Mouse (Mus musculus) urinary bladder, postnatal 14 days (tissue): ENCODE measurements around the gene Treml4.

Experiments used
- DNase-seq: peaks from one replicate; pipeline ENCODE4 v3.0.0; 2021; ENCODE audit warnings: low spot score

Gene Treml4

DNA sequence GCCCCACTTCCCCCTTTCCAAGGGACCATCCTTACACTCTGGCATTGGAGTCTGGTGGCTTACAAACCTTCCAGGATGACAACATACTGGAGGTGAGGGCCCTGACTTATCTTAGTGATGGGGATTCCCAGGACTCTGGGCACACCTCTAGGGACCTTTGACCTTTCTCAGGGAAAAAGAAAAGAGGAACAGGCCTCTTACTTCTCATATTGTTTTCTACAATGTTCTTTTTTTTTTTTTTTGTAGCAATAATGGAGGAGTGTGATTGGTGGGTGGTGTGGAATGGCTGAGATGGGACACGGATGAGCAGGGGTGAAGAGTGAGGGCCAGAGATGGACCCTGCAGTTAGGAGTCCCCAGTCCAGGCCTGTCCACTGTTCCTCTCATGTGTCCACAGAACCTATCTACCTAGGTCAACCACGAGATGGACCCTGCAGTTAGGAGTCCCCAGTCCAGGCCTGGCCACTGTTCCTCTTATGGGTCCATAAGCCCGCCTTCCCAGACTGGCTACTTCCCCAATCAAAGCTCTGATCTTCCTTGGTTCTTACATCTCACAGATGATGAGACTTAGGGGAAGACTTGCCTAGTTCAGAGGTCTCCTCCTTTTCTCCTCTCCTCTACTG, at the start of gene Treml4:
Treml4 (plus strand) TSS at position 555 of the 622 bp plus-strand sequence.
- no peak for DNase-seq

DNA sequence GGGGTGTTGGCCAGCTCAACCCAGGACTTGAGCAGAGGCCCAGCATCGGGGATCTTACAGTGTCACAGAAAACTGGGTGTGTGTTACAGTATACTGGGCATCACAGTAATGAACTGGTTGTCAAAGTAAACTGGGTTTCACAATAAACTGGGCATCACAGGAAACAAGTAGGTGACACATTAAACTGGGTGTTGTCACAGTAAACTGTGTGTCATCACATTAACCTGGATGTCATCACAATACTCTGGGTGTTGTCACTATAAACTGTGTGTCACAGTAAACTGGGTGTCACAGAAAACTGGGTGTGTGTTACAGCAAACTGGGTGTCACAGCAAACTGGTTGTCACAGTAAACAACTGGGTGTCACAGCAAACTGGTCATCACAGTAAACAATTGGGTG, 48.7 kb upstream of the Treml4 start:
- no peak for DNase-seq

- no peak for DNase-seq
Measured at GRCm38 (mm10) chr17:48230680-48231079, 33.4 kb upstream of the Treml4 start.

DNA sequence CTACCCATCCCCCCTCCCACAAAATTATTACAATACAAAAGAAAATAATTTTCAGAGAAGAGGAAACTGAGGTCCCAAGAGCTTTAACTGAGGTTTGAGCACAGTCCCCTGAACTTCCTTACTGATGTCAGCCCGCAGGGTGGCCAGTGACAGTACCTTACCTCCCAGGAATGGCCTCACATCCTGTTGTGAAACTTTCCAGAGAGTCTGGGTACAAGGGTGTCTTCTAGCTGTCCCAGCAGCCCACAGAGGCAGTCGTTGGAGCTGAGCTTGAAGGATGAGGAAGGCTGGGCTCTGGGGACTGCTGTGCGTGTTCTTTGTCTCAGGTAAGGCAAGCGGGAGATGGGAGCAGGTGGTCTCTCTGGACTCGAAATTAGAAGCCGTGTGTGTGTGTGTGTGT, 31.6 kb upstream of the Treml4 start, which contains the start of gene Trem1:
Trem1 (plus strand) TSS at position 251 of the 400 bp plus-strand sequence.
- DNase-seq: no peak

DNA sequence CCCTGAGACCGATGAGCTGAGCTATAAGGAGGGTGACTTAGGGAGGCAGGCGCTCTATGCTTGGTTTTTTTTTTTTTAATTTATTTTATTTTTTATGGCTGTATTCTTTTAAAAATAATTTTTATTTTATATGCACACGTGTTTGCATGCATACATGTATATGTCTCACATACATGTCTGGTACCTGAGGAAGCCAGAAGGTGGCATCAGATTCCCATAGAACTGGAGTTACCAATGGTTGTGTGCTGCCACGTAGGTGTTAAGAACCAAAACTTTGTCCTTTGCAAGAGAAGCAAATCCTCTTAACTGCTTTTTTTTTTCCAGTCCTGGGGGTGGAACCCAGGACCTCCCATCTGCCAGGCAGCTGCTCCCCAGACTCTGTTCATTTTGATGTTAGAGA, 30.3 kb upstream of the Treml4 start:
- no peak for DNase-seq

DNA sequence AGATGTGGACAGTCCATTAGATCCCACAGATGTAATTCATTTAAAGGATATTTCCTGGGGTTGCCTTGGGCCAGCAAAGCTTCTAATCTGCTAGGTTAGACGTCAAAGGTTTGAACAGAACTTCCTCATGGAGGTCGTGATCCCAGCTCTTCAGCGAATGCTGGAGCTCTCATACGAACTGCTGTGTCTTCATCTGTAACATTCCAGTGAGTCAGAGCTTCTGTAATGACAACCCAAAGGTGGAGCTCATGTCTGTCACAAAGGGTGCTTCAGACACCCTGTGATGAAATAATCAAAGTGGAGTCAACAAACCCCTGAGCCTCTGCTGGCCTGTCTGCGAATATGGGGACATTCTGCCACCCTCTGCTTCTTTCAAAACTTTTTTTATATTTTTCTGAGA, 29.5 kb upstream of the Treml4 start:
- DNase-seq: no peak

DNA sequence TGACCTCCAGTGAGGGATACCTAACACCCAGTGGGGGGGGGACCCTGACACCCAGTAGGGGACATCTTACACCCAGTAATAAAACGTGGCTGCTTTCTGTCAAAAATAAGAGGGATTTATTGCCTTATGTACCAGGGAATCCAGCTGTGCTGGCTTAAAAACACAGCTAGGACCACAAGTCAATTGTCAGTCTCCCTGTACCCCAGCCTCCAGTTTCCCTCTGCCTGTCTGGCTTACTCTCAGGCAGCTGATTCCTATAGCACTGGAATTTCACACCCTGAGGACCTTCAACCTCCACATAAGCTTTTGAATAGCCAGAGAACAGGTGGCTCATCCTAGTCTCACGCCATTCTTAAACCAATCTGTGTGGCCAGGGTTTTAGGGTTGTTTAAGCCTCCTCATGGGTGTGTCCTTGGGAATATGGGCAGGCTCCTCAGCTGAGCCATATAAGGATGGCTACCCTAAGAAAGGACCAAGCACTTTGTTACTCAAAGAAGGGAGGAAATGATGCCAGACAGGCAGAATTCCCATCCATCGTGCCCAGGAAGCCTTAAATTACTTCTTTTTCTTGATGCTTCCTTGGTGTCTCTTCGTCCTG, 28.2 kb upstream of the Treml4 start:
- DNase-seq: no peak

- DNase-seq: no peak
Measured at GRCm38 (mm10) chr17:48237621-48238020, 26.5 kb upstream of the Treml4 start.

DNA sequence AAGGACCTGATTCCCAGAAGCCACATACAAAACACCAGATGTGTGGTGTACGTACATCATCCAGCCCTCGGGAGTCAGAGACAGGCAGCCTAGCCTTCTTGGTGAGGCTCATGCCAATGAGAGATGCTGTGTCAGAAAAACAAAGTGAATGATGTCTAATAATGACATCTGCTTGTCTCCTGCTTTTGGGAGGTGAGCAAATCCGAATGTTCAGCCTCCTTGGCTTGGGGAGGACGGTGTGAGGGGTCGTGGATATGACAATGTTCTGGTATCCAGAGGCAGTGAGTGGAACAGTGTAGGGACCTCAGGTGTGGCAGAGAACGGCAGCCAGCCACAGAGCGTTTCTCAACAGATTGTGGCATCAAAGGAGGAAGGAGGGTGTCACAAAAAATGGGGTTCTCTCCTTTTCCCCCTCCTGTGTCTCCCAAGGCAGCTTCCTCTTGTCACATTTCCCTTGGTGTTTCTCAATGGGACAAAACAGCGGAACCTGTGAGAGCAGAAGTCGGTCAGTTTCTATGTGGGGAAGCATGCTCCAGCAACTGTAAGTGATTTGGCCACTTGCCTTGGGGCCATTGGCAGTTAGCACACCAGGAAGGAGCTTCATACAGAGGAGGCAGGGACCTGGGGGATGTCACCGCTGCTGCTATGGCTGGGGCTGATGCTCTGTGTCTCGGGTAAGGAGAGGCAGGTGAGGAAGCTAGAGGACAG, 16.7 kb upstream of the Treml4 start, which contains the start of gene Trem3:
Trem3 (plus strand) TSS at position 557 of the 708 bp plus-strand sequence.
- DNase-seq: no peak

- DNase-seq: no peak
Measured at GRCm38 (mm10) chr17:48249039-48249438, 15.1 kb upstream of the Treml4 start.

DNA sequence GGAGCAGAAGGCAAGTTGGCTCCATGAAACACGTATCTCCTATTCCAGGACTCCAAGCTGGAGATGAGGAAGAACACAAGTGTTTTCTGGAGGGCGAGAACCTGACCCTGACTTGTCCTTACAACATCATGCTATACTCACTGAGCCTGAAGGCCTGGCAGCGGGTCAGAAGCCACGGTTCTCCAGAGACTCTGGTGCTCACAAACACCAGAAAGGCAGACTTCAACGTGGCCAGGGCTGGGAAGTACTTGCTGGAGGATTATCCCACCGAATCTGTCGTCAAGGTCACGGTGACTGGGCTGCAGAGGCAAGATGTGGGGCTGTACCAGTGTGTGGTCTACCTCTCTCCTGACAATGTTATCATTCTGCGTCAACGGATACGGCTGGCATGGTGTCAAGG, 14.6 kb upstream of the Treml4 start:
- no peak for DNase-seq

- no peak for DNase-seq
Measured at GRCm38 (mm10) chr17:48250631-48251030, 13.5 kb upstream of the Treml4 start.

DNA sequence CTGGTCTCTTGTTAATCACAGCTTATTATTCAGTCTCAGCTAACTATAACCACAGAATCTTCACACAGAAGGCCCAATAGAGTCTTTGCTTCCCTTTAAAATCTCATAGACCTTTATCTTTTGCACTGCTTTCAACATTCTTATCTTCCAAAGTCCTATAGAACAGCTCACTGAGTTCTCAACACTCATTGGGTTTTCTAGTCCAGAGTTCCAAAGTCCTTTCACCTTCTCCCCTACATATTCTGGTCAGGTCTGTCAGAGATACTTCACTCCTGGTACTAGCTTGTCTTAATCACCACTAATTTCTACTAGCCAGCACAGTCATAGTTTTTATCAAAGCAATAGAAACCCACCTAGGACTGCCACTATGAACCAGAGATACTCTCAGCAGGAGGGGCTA, 7.5 kb upstream of the Treml4 start:
- DNase-seq: no peak

DNA sequence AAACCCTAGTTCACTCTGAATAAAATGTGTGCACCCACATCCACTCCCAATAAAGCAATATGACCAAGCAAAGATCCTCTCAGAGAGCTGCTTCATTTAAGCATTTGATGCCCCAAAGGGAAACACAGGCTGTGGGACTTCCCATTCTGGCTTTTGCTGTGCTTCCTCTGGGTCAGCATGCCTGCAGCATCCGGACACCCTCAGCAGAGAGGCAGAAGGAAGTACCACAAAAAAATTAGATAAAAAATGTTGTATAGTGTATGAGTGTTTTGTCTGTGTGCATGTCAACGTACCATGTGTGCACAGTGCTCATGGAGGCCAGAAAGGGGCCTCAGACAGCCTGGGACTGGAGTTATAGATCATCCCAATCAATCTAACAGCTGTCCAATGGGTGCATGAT, 2.2 kb upstream of the Treml4 start:
- DNase-seq: no peak

- no peak for DNase-seq
Measured at GRCm38 (mm10) chr17:48264662-48265061, 567 bp downstream of the Treml4 start.

- DNase-seq: no peak
Measured at GRCm38 (mm10) chr17:48266138-48266537, 2.0 kb downstream of the Treml4 start.

GRCm38 (mm10) chr17:48266610-48267304, 2.7 kb downstream of the Treml4 start:
- no peak for DNase-seq

DNA sequence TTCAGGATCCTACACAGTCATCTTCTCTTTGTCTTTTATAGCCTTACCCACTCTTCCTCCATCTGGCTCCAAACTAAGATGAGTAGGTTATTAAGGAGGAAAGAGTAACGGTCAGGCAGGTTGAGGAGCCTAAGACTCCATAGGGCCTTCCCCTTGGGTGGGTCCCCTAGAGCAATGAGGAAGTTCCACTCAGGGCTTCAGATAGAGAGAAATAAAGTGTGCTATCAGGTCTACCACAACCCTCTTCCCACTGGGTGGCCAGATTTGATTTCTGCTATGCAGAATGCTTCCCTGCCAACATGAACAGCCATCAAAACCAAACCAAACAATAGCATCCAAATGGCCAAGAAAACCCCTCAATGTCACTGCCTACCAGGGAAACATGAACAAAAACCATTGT, 3.5 kb downstream of the Treml4 start:
- DNase-seq: no peak

DNA sequence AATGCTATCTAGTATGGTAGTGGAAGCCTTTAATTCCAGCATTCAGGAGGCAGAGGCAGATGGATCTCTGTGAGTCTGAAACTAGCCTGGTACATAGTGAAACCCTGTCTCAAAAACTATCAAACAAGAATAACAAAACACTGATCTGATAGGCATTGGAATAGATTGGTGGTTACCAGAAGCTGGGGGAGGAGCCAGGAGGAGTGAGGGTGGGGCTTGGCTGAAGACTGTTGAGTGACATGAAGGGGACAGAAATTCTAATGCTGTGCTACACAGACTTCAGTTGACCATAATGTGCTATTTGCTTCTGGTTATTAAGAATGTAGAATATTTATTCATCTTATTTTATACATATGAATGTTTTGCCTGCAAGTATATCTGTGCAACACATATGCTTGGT, 4.2 kb downstream of the Treml4 start:
- no peak for DNase-seq

GRCm38 (mm10) chr17:48269833-48270232, 5.7 kb downstream of the Treml4 start:
- no peak for DNase-seq

GRCm38 (mm10) chr17:48272158-48272557, 8.1 kb downstream of the Treml4 start:
- DNase-seq: no peak

- DNase-seq: no peak
Measured at GRCm38 (mm10) chr17:48272598-48272997, 8.5 kb downstream of the Treml4 start.

DNA sequence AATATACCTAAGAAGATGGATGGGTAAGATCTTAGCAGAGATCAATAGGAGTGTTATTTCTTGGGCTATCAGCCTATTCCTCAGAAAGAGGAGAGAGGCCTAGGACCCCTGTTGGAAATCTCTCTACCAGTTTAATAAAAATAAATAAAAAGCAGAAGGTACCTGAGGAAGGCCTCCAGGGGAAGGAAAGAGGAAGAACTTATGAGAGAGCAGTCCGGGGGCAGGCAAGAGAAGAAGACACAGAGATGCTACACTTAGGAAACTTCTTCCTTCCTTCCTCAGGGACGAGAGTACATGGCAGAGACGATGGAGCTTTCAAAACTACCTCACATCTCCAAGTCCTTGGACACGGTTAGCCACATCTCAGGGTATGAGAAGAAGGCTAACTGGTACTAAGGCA, 10.0 kb downstream of the Treml4 start:
- DNase-seq: no peak
